Mouse (Mus musculus): ENCODE measurements around the gene Satb2. TPM values are rescaled to one million over a fixed set of nuclear protein-coding genes. Genes with fewer than 3 reads are reported as not detected.

Gene Satb2
- polyA plus RNA-seq, 1 experiment: not detected

DNA sequence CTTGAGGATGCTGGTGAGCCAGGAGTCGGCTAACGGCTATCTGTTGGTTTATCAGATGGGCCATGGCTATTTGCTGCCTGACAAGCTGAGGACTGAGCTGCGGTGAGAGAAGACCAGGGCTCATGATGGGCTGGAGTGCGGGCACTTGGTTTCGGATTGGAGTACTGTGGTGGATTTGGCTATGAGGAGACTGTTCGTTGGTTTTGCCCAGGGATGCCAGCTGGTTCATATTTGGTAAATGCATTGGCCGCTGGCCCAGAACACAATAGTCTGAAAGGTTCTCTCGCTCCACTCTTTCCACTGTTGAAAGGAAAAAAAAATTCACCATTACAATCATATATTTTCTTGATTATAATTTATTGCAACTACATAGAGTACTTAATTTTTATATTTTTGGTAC lies 107.0 kb downstream of the Satb2 start:
- Histone ChIP-seq H3K4me1 (ENCODE audit: control insufficient read depth) (no peaks in the 10 kb centered on the region), H3K27me3 (ENCODE audit: control insufficient read depth) (no peaks in the 10 kb centered on the region), H3K36me3 (ENCODE audit: control insufficient read depth) (no peaks in the 10 kb centered on the region), H3K4me3 (replicated peaks) (no peak overlapping the region), H3K9me3 (ENCODE audit: control insufficient read depth, low read length) (no peaks in the 10 kb centered on the region)
- TF ChIP-seq TAL1 (IDR thresholded peaks at IDR 0.05; ENCODE audit: low read length): no peak
- no peak for TF ChIP-seq GATA1 (IDR thresholded peaks at IDR 0.05; ENCODE audit: low read length)

DNA sequence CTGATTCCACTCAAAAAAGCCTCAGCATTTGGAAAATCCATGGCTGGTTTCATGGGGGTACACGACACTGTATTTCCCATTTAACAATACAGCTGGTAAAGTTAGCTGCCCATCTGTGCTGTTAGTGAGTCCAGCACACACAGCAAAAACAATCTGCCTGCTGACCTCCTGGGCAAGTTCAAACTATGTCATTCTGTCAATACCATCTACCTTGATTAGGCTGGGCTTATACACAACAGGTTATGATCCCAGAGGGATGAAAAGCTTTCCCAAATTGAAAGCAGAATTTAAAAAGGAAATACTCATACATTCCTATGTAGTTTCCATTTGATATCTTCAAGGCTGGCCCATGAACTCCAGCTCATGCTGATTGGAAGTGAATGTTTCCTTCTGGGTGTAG lies 113.2 kb downstream of the Satb2 start:
- no peaks in the 10 kb centered on the region for H3K9me3 ChIP-seq (ENCODE audit: control insufficient read depth, low read length)
- no peak overlapping the region for H3K4me3 ChIP-seq (replicated peaks)
- H3K36me3 ChIP-seq (ENCODE audit: control insufficient read depth): no peaks in the 10 kb centered on the region
- TF ChIP-seq GATA1 (IDR thresholded peaks at IDR 0.05; ENCODE audit: low read length) (no peak), TAL1 (IDR thresholded peaks at IDR 0.05; ENCODE audit: low read length) (no peak)
- H3K27me3 ChIP-seq (ENCODE audit: control insufficient read depth): no peaks in the 10 kb centered on the region
- no peaks in the 10 kb centered on the region for H3K4me1 ChIP-seq (ENCODE audit: control insufficient read depth)

DNA sequence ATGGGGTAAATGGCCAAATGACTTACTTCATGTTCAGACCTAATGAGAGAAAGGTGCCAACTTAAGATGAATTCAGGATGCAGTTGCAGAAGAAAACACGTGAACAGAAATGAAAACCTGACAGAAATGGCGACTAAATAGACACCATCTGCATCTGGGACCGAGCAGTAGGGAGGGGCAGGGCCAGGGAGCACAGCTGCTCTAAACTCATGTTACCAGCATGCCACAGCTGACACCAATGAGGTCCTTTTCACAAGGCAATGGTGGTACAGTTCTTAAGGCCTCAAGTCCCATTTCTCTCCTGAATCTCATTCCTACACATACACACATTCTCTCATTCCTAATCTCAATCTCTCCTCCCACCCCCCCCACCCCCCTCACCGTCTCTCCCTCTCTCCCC lies 115.7 kb downstream of the Satb2 start:
- Histone ChIP-seq H3K4me1 (ENCODE audit: control insufficient read depth) (no peaks in the 10 kb centered on the region), H3K27me3 (ENCODE audit: control insufficient read depth) (no peaks in the 10 kb centered on the region), H3K9me3 (ENCODE audit: control insufficient read depth, low read length) (no peaks in the 10 kb centered on the region), H3K4me3 (replicated peaks) (no peak overlapping the region), H3K36me3 (ENCODE audit: control insufficient read depth) (no peaks in the 10 kb centered on the region)
- no peak for TF ChIP-seq GATA1 (IDR thresholded peaks at IDR 0.05; ENCODE audit: low read length)

DNA sequence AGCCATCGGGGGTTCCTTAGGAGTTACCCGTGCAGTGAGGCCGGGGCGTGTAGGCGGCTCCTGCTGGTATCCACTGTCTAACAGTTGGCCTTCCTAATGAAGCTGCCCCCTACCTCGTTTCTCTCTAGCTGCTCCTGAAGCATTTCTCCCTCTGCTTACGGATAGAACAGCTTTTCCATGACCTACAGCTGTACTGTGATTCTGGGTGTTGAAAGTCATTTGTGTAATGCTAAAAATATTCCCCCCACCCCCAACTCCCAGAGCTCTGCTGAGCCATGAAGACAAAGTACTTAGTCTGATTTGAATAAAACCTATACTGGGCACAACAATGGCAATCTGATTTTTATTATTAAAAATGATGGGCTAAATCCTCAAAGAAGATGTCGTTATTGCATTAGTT lies 121.2 kb downstream of the Satb2 start:
- no peaks in the 10 kb centered on the region for H3K36me3 ChIP-seq (ENCODE audit: control insufficient read depth)
- no peaks in the 10 kb centered on the region for H3K27me3 ChIP-seq (ENCODE audit: control insufficient read depth)
- no peak overlapping the region for H3K4me3 ChIP-seq (replicated peaks)
- H3K4me1 ChIP-seq (ENCODE audit: control insufficient read depth): no peaks in the 10 kb centered on the region
- H3K9me3 ChIP-seq (ENCODE audit: control insufficient read depth, low read length): no peaks in the 10 kb centered on the region
- TF ChIP-seq TAL1 (IDR thresholded peaks at IDR 0.05; ENCODE audit: low read length): no peak
- no peak for TF ChIP-seq GATA1 (IDR thresholded peaks at IDR 0.05; ENCODE audit: low read length)

DNA sequence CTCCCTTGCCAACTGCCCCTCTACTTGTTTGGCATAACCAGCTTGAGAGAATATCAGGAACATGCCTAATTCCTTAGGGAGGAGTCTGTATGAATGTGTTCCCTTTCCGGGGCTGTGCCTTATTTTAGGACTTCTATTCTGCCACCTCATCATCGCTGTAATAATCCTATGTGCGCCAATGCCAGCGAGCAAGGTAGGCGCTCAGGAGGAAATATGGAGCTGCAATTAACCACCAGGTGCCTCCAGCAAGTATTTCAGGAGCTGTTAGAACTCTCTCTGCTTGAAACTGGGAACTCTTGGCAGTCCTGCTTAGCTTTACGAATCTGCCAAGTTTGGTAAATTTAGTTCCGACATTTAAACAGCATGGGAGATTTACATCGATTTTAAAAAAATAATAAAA lies 128.0 kb downstream of the Satb2 start:
- no peaks in the 10 kb centered on the region for H3K9me3 ChIP-seq (ENCODE audit: control insufficient read depth, low read length)
- H3K36me3 ChIP-seq (ENCODE audit: control insufficient read depth): no peaks in the 10 kb centered on the region
- no peaks in the 10 kb centered on the region for H3K27me3 ChIP-seq (ENCODE audit: control insufficient read depth)
- no peak overlapping the region for H3K4me3 ChIP-seq (replicated peaks)
- H3K4me1 ChIP-seq (ENCODE audit: control insufficient read depth): no peaks in the 10 kb centered on the region
- TF ChIP-seq TAL1 (IDR thresholded peaks at IDR 0.05; ENCODE audit: low read length): no peak
- TF ChIP-seq GATA1 (IDR thresholded peaks at IDR 0.05; ENCODE audit: low read length): no peak

DNA sequence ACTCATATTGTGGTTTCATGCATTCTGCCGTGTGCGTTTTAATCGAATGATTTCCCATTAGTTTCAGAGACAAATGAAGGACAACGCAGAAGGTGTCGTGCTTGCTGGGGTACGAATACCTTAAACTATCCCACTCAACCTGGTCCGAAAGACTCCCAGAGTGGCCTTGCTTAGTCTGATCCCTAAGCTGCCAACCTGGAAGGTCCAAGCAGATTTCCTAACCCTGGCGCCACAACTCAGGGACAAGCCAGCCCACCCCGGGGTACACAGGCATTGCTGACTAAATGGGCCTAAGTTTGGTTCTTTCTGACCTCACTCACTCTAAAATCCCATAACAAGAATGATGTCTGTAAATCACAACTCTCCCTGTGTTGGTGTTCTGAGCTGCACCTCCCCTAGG lies 132.1 kb downstream of the Satb2 start:
- H3K4me1 ChIP-seq (ENCODE audit: control insufficient read depth): no peaks in the 10 kb centered on the region
- H3K27me3 ChIP-seq (ENCODE audit: control insufficient read depth): no peaks in the 10 kb centered on the region
- H3K4me3 ChIP-seq (replicated peaks): no peak overlapping the region
- no peak for TF ChIP-seq TAL1 (IDR thresholded peaks at IDR 0.05; ENCODE audit: low read length)
- TF ChIP-seq GATA1 (IDR thresholded peaks at IDR 0.05; ENCODE audit: low read length): no peak
- H3K36me3 ChIP-seq (ENCODE audit: control insufficient read depth): no peaks in the 10 kb centered on the region
- no peaks in the 10 kb centered on the region for H3K9me3 ChIP-seq (ENCODE audit: control insufficient read depth, low read length)

DNA sequence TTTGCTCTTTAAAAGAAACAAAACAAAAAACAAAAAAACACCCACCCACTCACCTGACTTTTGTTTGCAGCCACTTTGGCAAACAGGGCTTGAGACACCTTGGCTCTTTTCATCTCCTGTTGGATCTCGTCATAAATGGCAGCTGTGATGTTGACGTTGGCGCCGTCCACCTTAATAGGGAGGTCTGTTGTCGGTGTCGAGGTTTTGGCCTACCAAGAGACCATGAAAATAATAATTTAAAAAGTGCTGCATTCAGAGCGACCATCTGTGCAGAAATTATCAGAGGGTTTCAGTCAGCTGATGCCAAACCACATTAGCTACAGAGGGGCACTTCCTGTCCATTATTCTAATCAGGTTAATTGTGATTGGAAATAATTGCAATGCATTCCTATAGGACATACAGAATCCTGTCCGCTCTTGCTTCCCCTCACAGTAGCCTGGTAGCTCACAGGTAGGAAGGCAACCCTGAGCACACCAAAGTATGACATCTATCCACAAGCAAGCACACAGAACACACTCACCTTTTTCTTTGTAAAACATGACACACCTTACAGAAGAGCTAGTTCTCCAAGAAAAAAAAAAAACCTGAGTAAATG lies 132.8 kb downstream of the Satb2 start:
- Histone ChIP-seq H3K36me3 (ENCODE audit: control insufficient read depth) (no peaks in the 10 kb centered on the region), H3K4me1 (ENCODE audit: control insufficient read depth) (no peaks in the 10 kb centered on the region), H3K27me3 (ENCODE audit: control insufficient read depth) (no peaks in the 10 kb centered on the region), H3K9me3 (ENCODE audit: control insufficient read depth, low read length) (no peaks in the 10 kb centered on the region), H3K4me3 (replicated peaks) (no peak overlapping the region)
- TF ChIP-seq GATA1 (IDR thresholded peaks at IDR 0.05; ENCODE audit: low read length): no peak
- no peak for TF ChIP-seq TAL1 (IDR thresholded peaks at IDR 0.05; ENCODE audit: low read length)

DNA sequence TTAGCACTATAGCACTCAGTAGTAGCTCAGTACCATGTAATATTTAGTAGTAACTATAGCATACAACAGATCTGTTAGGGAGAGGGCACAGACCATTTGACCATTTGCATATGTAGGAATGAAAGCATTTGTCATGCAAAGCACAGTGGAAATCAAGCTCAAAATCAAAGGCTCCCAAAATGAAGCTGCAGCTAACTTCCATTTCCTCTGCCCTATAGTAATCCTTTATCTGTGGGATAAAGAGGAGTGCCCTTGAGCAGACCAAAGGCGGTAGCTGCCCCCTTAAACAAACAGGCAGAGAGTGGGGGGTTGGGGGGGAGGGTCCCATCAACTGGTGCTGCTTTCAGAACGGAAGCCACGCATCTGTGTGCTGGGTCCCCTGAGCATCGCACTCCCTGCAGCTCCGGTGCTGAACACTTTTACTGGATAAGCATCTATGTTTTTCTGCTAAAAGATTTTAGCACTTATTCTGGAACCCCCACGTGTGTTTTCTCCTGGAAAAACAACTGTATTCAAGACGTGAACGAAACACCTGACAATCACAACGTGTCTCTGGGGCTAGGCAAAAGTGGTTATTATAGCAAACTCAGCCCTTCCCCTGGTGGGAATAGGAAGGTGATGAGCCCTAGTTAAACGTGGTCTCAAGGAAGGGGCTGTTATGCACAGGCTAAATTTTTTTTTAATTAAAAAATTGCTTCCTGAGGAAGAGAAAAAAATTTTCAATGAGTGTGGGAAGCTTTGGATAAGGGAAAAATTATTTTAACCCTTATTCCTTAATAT lies 133.7 kb downstream of the Satb2 start:
- H3K4me1 ChIP-seq (ENCODE audit: control insufficient read depth): no peaks in the 10 kb centered on the region
- H3K27me3 ChIP-seq (ENCODE audit: control insufficient read depth): no peaks in the 10 kb centered on the region
- H3K36me3 ChIP-seq (ENCODE audit: control insufficient read depth): no peaks in the 10 kb centered on the region
- H3K4me3 ChIP-seq (replicated peaks): no peak overlapping the region
- H3K9me3 ChIP-seq (ENCODE audit: control insufficient read depth, low read length): no peaks in the 10 kb centered on the region
- TF ChIP-seq TAL1 (IDR thresholded peaks at IDR 0.05; ENCODE audit: low read length) (no peak), GATA1 (IDR thresholded peaks at IDR 0.05; ENCODE audit: low read length) (no peak)

DNA sequence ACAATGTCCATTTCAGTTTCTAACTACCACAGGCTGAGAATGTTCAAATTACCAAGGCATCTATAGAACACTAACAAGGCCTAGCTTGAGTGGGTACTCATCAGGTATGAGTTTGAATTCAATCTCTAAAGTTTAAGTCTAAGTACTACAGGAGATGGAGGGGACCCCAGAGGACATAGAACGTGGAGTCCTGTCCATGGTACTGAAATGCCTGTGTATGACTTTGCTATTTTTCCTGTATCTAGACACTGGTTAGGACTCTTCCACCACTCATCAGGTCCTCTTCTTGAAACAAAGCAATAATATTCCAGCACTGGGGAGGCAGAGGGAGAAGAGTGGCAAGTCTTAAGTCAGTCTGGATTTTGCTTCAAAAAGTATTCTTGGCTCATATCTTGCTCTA lies 139.5 kb downstream of the Satb2 start:
- no peak overlapping the region for H3K4me3 ChIP-seq (replicated peaks)
- H3K4me1 ChIP-seq (ENCODE audit: control insufficient read depth): no peaks in the 10 kb centered on the region
- no peaks in the 10 kb centered on the region for H3K27me3 ChIP-seq (ENCODE audit: control insufficient read depth)
- H3K36me3 ChIP-seq (ENCODE audit: control insufficient read depth): no peaks in the 10 kb centered on the region
- TF ChIP-seq TAL1 (IDR thresholded peaks at IDR 0.05; ENCODE audit: low read length) (no peak), GATA1 (IDR thresholded peaks at IDR 0.05; ENCODE audit: low read length) (no peak)
- no peaks in the 10 kb centered on the region for H3K9me3 ChIP-seq (ENCODE audit: control insufficient read depth, low read length)

Data from erythroblast, embryonic 14.5 days (primary cell).